Mouse (Mus musculus) frontal cortex, adult 2 months (tissue): ENCODE measurements around the gene Olfr516. TPM values are rescaled to one million over a fixed set of nuclear protein-coding genes. Genes with fewer than 3 reads are reported as not detected.

Experiments
- DNase-seq, 2 experiments: peaks; one replicate each; pipeline ENCODE4 v3.0.0; 2022; ENCODE audit warnings: low spot score in 1 of 2; ENCODE audit errors: extremely low spot score in 1 of 2
- polyA plus RNA-seq: library from polyadenylated mRNA; depleted of rRNA; stranded (reverse); fragments of >200 nt; gene quantifications from 2 replicates; pipeline ENCODE4 v1.2.3, GENCODE M21; 2012; rRNA removed

The Olfr516 gene
- polyA plus RNA-seq: not detected in 2 replicates

GRCm38 (mm10) chr7:108850429-108850828 is at the start of gene Olfr516:
Gene Olfr516, minus strand, starts transcription at chr7:108850529.
- DNase-seq: no peak

DNA sequence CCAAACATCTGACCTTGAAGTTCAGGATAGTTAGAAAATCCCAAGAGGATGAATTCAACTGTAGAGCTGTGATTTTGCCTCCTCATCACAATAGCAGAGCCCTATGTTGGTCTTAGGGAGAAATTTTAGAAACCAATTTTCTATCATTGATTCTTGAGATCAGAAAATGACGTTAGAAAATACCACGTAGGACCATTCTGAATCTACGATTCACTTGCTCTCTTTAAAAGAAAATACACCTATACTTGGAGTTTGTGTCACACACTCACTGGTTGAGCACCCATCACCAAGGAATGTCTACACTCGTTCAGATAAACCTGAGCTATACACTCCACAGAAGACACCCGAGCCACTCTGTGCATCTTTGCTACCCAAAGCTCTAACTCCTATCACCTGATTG is 44.0 kb upstream of the Olfr516 start, which contains the start of gene Olfr519:
Gene Olfr519 (minus strand): TSS at position 101 of the 400 bp plus-strand sequence.
- no peak for DNase-seq

DNA sequence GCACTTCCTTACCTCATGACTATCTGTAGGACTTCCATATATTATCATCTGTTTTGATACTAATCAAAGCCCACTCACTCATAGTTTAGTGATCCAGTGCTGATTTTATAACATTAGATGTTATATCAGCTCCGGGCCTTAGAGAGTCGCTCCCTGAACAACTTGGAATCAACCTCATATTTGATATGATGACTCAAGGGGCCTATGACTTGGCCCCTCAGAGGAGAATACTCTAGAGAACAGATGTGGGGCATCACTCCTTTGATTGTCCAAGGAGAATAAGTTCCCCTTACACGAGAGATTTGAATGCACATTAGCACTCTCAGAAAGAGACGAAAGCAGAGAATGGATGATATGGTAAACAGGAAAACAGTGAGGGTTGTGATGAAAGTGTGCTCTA is 34.6 kb upstream of the Olfr516 start, which contains the start of gene Olfr518:
Gene Olfr518 (minus strand): TSS at position 101 of the 400 bp plus-strand sequence.
- DNase-seq: no peak

DNA sequence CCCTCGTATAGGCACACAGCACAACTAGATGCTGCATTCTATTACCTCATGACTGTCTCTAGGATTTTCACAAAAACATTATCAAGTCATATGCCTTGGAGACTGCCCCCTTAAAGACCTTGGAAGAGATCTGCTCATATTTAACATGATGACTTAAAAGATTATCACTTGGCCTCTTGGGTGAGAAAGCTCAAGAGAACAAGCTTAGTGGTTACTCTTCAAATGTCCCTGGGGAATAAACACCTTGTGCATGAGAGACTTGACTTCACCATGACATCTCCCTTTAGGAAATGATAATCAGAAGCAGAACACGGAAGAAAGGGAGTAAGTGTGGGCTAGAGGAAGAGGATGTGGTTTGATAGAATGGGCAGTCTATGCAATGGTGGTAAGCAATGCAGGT is 21.9 kb upstream of the Olfr516 start, which contains the start of gene Olfr517:
Gene Olfr517 (minus strand): TSS at position 101 of the 400 bp plus-strand sequence.
- DNase-seq: no peak

GRCm38 (mm10) chr7:108825897-108826296 is 24.4 kb downstream of the Olfr516 start, which contains the start of gene Olfr514:
Gene Olfr514, minus strand, starts transcription at chr7:108825997.
- DNase-seq: no peak

GRCm38 (mm10) chr7:108814593-108815215 is 35.6 kb downstream of the Olfr516 start:
- DNase-seq: peak in 1 of 2 experiments; percentile 57

- no peak for DNase-seq
Measured at GRCm38 (mm10) chr7:108797205-108797933, 53.0 kb downstream of the Olfr516 start.

Other genes starting within 250 kb of the Olfr516 start
- not detected in 2 replicates for gene Olfr506, start 239.7 kb downstream of the Olfr516 start, polyA plus RNA-seq
- gene Olfr507, start 228.7 kb downstream of the Olfr516 start, polyA plus RNA-seq: not detected in 2 replicates
- gene Olfr508, start 220.5 kb downstream of the Olfr516 start, polyA plus RNA-seq: not detected in 2 replicates
- 0.08 TPM in 1 of 2 replicates, not detected in the other for gene Olfr509, start 198.6 kb downstream of the Olfr516 start, polyA plus RNA-seq
- 0.10 TPM in 1 of 2 replicates, not detected in the other for gene Olfr510, start 184.1 kb downstream of the Olfr516 start, polyA plus RNA-seq
- not detected in 2 replicates for gene Olfr512, start 137.2 kb downstream of the Olfr516 start, polyA plus RNA-seq
- gene Olfr513, start 99.6 kb downstream of the Olfr516 start, polyA plus RNA-seq: not detected in 2 replicates
- gene Olfr514, start 24.5 kb downstream of the Olfr516 start, polyA plus RNA-seq: not detected in 2 replicates
- gene Olfr517, start 21.9 kb upstream of the Olfr516 start, polyA plus RNA-seq: not detected in 2 replicates
- gene Olfr518, start 34.5 kb upstream of the Olfr516 start, polyA plus RNA-seq: not detected in 2 replicates
- not detected in 2 replicates for gene Olfr519, start 43.9 kb upstream of the Olfr516 start, polyA plus RNA-seq
- gene Nlrp10, start 79.6 kb upstream of the Olfr516 start, polyA plus RNA-seq: 0.66 and 0.71 TPM in 2 replicates
- 104 and 113 TPM in 2 replicates for gene Eif3f, start 83.9 kb upstream of the Olfr516 start, polyA plus RNA-seq
- 111 and 132 TPM in 2 replicates for gene Tub, start 99.8 kb upstream of the Olfr516 start, polyA plus RNA-seq
- 38.7 and 43.3 TPM in 2 replicates for gene Ric3, start 232.8 kb upstream of the Olfr516 start, polyA plus RNA-seq